Mouse (Mus musculus) neutrophil, adult 83 days (primary cell): ENCODE data around the gene Gm26938. TPM values are rescaled to one million over a fixed set of nuclear protein-coding genes. Genes with fewer than 3 reads are reported as not detected.

Experiments
- total RNA-seq, 2 experiments: library from RNA; stranded (reverse); gene quantifications; one replicate each; pipeline ENCODE4 v1.2.4; 2023

The Gm26938 gene
- total RNA-seq: not detected

DNA sequence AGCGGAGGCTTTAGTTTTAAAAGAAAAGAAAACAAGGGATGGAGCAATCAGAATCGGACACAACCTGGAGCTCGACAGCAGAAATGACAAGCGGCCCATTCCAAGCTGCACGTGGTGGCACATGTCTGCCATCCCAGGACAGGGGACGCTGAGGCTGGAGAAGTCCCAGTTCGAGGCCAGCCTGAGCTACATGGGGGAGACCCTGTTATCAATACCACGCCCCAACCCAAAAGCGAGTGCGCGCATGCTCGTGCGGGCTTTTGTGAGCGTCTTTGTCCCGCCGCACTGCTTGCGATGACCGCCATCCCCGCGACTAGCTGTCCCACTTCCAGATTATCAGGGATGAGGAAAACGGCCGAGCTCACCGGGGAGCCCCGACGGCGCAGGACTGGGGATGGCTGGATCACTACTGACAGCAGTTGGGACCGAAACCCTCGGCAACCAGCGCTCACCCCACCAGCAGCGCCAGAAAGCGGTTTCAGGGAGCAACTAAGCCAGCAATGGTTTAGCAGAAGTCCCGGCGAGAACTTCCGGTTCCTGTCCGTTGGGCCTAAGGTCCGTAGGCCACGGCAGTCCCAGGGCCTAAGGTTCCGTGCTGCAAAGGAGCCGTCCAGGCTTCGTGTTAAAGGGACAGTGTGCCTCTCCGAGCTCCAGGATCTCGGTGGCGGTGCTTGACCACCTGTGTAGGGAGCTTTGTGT lies at the start of gene Gm26938, which contains the start of gene Psmg3:
Gene Gm26938 (minus strand): TSS at position 51 of the 699 bp plus-strand sequence.
Gene Psmg3 (minus strand): TSS at position 529 of the 699 bp plus-strand sequence.

DNA sequence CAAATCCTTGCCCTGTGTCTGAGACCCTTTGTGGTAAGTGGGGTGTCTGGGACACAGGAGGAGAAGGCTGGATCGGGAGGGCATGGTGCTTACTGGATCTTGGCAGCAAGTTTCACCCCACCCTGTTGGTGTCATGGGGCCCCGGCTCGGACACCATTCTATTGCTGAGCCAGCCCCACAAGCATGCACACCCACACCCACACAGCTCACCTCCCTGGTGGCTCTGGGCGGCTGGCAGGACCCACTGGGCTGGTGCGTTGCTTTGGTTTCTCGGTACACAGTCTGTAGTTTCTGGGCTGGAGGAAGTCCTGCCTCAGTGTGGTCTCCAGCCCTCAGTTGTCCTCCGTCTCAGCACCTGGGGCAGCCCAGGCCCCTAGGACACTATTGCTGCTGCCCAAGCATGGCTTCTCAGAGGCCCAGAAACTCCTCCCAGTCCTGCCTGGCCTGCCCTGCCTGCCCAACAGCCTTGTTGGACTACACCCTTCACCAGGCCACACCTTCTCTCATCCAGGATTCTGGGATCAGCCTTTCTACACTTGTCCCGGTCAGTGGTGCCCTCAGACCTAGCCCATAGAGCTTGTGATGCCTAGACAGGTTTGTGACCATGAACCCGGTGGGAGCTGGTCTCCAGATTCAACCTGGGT lies 6.5 kb downstream of the Gm26938 start, which contains the start of gene Tmem184a:
Gene Tmem184a (minus strand): TSS at position 380 of the 644 bp plus-strand sequence.

DNA sequence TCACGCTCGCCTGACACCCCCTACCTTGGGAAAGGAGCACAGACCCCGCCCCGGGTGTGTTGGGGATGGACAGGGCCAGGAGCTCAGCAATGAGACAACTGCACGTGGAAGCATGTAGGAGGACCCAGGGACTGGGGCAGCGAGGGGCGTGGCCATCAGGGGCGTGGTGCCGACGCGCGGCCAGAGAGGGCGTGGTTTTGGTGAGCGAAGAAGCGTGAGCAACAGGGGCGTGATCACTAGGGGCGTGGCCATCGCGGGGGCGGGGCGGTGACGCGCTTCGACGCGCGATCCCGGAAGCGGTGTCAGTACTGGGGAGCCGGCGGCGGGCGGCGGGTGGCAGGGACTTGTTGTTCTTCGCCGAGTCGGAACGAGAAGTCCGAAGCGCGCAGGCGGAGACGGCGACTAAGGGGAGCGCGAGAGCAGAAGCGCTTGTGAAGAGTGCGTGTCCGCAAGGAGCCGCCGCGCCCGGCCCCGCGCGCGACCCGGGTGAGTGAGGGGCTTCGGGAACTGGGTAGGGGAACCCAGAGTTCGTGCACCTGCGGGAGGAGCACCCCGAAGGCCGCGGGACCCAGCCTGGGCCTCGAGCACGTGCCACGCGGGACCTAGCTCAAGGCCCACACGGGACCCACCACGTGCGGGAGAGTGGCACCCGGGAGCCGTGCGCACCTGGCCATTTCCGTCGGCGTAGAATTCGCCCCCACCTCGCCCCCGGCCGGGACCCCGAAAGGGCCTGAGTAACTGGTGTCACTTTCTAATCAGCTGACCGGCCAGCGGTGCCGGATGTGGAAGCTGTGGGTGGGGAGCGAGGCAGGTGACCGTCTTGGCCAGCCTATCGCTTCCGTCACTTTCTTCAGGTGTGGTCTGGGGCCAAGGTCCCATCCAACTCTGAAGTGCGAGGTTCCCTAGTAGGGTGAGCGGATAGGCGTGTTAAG lies 34.7 kb downstream of the Gm26938 start, which contains the start of gene Mafk:
Gene Mafk (plus strand): TSS at position 287 of the 932 bp plus-strand sequence.

DNA sequence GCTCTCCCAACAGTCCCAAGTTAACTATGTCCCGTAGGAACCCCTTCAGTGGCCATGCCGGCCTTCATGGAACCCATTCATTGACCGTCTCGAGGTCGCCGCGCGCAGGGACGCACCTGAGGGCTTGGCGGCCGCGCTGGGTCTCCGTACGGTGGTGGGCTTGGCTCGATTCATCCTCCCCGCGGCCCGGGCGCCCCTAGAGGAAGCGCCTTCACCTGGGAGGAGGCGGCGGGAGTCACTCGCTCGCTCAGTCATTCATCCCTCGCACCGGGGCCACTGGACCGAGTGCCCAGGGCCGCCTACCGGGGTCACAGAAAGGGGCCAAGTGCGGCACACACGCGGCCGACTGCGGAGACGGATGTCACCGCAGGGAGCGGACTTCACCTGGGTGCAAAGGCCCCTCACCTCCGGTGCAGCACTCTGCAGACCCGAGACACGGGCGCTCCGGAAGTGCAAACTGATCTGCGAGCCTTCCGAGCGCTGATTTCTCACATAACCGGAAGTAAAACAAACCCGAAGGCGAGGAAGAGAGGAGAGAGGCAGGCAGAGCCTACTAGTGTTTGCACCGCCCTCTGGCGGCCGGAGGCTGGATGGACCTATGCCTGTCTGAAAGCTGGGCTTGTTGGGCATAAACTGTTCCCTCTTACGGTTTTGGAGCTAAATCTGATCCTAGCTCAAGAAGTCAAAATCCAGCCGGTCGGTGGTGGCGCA lies 50.8 kb downstream of the Gm26938 start, which contains the start of gene Ints1:
Gene Ints1 (minus strand): TSS at position 459 of the 711 bp plus-strand sequence.

Other genes starting within 250 kb of the Gm26938 start
- gene Micall2, start 90.1 kb downstream of the Gm26938 start, total RNA-seq: 10 to 100 TPM in 1 of 2 experiments, 1 to 10 TPM in 1; 9.4 to 13.1 TPM
- 10 to 100 TPM; 44.4 to 46.7 TPM for gene Ints1, start 50.7 kb downstream of the Gm26938 start, total RNA-seq
- gene Mafk, start 34.9 kb downstream of the Gm26938 start, total RNA-seq: 100 to 1,000 TPM in 1 of 2 experiments, 10 to 100 TPM in 1; 87.5 to 107 TPM
- under 1 TPM; 0.09 to 0.15 TPM for gene Tmem184a, start 6.5 kb downstream of the Gm26938 start, total RNA-seq
- gene Psmg3, start 478 bp upstream of the Gm26938 start, total RNA-seq: 10 to 100 TPM; 10.6 to 13.6 TPM
- not detected for gene Elfn1, start 81.5 kb upstream of the Gm26938 start, total RNA-seq